In the genomic region with DNA sequence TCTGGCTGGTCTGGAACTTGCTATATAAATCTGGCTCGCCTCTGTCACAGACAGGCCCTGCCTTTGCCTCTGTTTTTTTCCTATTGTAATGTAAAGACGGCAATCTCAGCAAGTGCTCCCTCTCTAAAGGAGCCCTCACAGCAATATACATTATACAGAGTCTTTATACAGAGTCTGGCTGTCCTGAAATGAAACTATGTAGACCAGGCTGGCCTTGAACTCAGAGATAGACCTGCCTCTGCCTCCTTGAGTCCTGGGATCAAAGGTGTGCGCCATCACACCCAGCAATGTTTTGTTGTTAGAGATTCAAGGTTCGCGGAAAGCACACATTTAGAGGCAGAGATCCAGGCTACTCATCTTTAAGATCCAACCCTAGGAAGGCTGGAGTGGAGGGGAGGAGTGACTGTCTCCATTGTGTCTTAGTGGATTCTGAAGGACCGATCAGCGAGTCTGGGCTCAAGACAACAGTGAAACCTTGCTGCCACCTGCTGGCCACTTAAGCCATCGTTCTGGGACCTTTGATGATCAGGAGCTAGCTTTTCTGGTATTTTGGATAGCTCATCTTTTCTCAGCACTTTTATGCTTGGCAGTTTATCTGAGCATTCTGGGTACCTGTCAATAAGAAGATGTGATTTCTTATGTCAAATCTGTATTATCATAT, we compare ENCODE assay signal across 8 mouse cellular contexts. TPM values are rescaled to one million over a fixed set of nuclear protein-coding genes. Genes with fewer than 3 reads are reported as not detected.
DNase-seq lines count a peak whose midpoint lies in the region; ATAC-seq lines count a peak whose summit lies in the region.

No protein-coding gene starts in this region.

- peak; percentile 89 for DNase-seq in cerebellum, adult 9-10 months
- DNase-seq in frontal cortex, postnatal 10 days (ENCODE audit: low spot score in 2 of 2) = peak; percentile 48 to 79
- peak; percentile 85 for DNase-seq in induced T-regulatory cell, adult 2 months (ENCODE audit: low read depth)
- DNase-seq in left cerebral cortex, adult 18-20 months (ENCODE audit: low spot score in 2 of 2) = peak; percentile 84 to 88
- DNase-seq in mesoderm, embryonic 11.5 days (ENCODE audit: low read depth, low spot score) = peak; percentile 82
- DNase-seq in right cerebral cortex, postnatal 10 days (ENCODE audit: low spot score in 2 of 2) = peak; percentile 90 to 91
- peak; percentile 52 to 84 for DNase-seq in urinary bladder, postnatal 4 days (ENCODE audit: low spot score in 2 of 2)

- ATAC-seq in activated CD4-positive, CD25-positive, alpha-beta regulatory T cell, adult 4 months = peak; percentile 76

RNA-seq across cellular contexts. Expression of a gene that starts 34.5 kb away (rescaled TPM):
- 1,000 to 10,000 TPM; 1,344 to 1,485 TPM for polyA plus RNA-seq in activated CD4-positive, CD25-positive, alpha-beta regulatory T cell, adult 4 months (2017; shearing (Covaris generic))
- total RNA-seq in left cerebral cortex, adult 18-20 months (2021) = 100 to 1,000 TPM; 426 to 447 TPM

RNA-seq across cellular contexts. Expression of a gene that starts 42.5 kb away (rescaled TPM):
- 10 to 100 TPM; 49.7 to 53.9 TPM for polyA plus RNA-seq in activated CD4-positive, CD25-positive, alpha-beta regulatory T cell, adult 4 months (2017; shearing (Covaris generic))
- 100 to 1,000 TPM; 113 to 114 TPM for total RNA-seq in left cerebral cortex, adult 18-20 months (2021)

Comparison
In these comparisons a context has a peak if more than half of its experiments do, and no peak if none do; other contexts are left out.
1. Peak in every context shown above with its lines: DNase-seq and ATAC-seq.